Comparison of ENCODE assay signal across 29 mouse cellular contexts in genomic region chr13:32418655-32419054, GRCm38 (mm10).
DNase-seq lines count a peak whose midpoint lies in the region; ATAC-seq and TF ChIP-seq lines count a peak whose summit lies in the region.
"Had no signal": no experiment of that assay in that cellular context is flagged by ENCODE, and none has a peak within 500 bp of the region (broad histone marks: within the 10 kb centered on the region; RNA-seq: fewer than 3 reads in every experiment).

No protein-coding gene starts in this region.

- H3K79me2 ChIP-seq in C2C12 (ENCODE audit: control insufficient read depth, insufficient read depth) (no peaks in the 10 kb centered on the region), myocyte (ENCODE audit: control insufficient read depth, insufficient read depth) (no peaks in the 10 kb centered on the region)

- H3K27me3 ChIP-seq in lung, postnatal 0 days (replicated peaks; ENCODE audit: insufficient read depth, low read length) = no peaks in the 10 kb centered on the region
- H3K27me3 ChIP-seq in C2C12 (ENCODE audit: control insufficient read depth, insufficient read depth, insufficient read length) (no peaks in the 10 kb centered on the region), myocyte (ENCODE audit: control insufficient read depth, insufficient read depth, insufficient read length) (no peaks in the 10 kb centered on the region)
- H3K27me3 ChIP-seq: heart, embryonic 15.5 days; hindbrain, embryonic 12.5 days; intestine, embryonic 15.5 days; midbrain, embryonic 13.5 days; neural tube, embryonic 15.5 days; Patski; stomach, embryonic 15.5 days had no signal

- WGBS in lung, postnatal 0 days = 69% methylated on average over 2 of the region's 2 CpGs

- no peak for TF ChIP-seq POLR2A in myocyte (IDR thresholded peaks at IDR 0.05; ENCODE audit: insufficient read length, low read depth)

- no peaks in the 10 kb centered on the region for H3K79me3 ChIP-seq in C2C12 (ENCODE audit: low read depth)

- ATAC-seq in lung, postnatal 0 days = peak; percentile 63
- ATAC-seq: forebrain, embryonic 16.5 days; hindbrain, postnatal 0 days; intestine, embryonic 15.5 days; liver, postnatal 0 days; midbrain, embryonic 13.5 days; Patski had no signal

- no peaks in the 10 kb centered on the region for H3K9me3 ChIP-seq in lung, postnatal 0 days (ENCODE audit: low read length)
- H3K9me3 ChIP-seq: G1E; heart, embryonic 10.5 days; heart, embryonic 15.5 days; hindbrain, embryonic 12.5 days; intestine, embryonic 15.5 days; limb, embryonic 12.5 days; midbrain, embryonic 13.5 days; neural tube, embryonic 15.5 days; stomach, embryonic 15.5 days had no signal

- no peak overlapping the region for H3K4me3 ChIP-seq in lung, postnatal 0 days (ENCODE audit: low read depth, low read length)
- H3K4me3 ChIP-seq in C2C12 (ENCODE audit: insufficient read depth, poor library complexity, severe bottlenecking) = no peak overlapping the region
- H3K4me3 ChIP-seq in myocyte = no peak overlapping the region
- H3K4me3 ChIP-seq: heart, embryonic 10.5 days; heart, embryonic 15.5 days; hindbrain, embryonic 12.5 days; intestine, embryonic 15.5 days; left cerebral cortex, adult 2 months; limb, embryonic 12.5 days; midbrain, embryonic 13.5 days; neural tube, embryonic 15.5 days; stomach, embryonic 15.5 days had no signal

- DNase-seq in lung, postnatal 0 days (ENCODE audit: low spot score) = peak; percentile 29
- DNase-seq in lung, postnatal 10 days = no peak
- DNase-seq in fat pad, adult 2 months (ENCODE audit: extremely low read depth, low read depth, low spot score) = peak; percentile 82
- DNase-seq in layer of hippocampus, postnatal 10 days (ENCODE audit: low spot score in 2 of 2) = no peak
- no peak for DNase-seq in cerebellum, postnatal 4 days (ENCODE audit: low spot score in 2 of 2)
- DNase-seq: cerebellum, adult 2 months; cerebellum, postnatal 14 days; heart, postnatal 36 days; kidney, adult 8-10 months; layer of hippocampus, adult 9-11 months; liver, postnatal 0 days; right cerebral cortex, postnatal 25 days had no signal

- H3K4me1 ChIP-seq in lung, postnatal 0 days (ENCODE audit: insufficient read depth, low read depth, low read length) = no peaks in the 10 kb centered on the region
- H3K4me1 ChIP-seq: heart, embryonic 10.5 days; heart, embryonic 15.5 days; hindbrain, embryonic 12.5 days; intestine, embryonic 15.5 days; limb, embryonic 12.5 days; midbrain, embryonic 13.5 days; neural tube, embryonic 15.5 days; stomach, embryonic 15.5 days had no signal

- H3K36me3 ChIP-seq in lung, postnatal 0 days (ENCODE audit: insufficient read depth, low read length) = no peaks in the 10 kb centered on the region
- no peaks in the 10 kb centered on the region for H3K36me3 ChIP-seq in C2C12 (ENCODE audit: control insufficient read depth, insufficient read depth)
- H3K36me3 ChIP-seq in myocyte (ENCODE audit: control insufficient read depth, insufficient read depth) = no peaks in the 10 kb centered on the region
- H3K36me3 ChIP-seq: G1E; heart, embryonic 10.5 days; heart, embryonic 15.5 days; hindbrain, embryonic 12.5 days; intestine, embryonic 15.5 days; limb, embryonic 12.5 days; midbrain, embryonic 13.5 days; neural tube, embryonic 15.5 days; stomach, embryonic 15.5 days had no signal

- H3ac ChIP-seq in C2C12 (ENCODE audit: control insufficient read depth, insufficient read length, low read depth) (no peak overlapping the region), myocyte (ENCODE audit: control insufficient read depth, insufficient read length) (no peak overlapping the region)

- no peak overlapping the region for H3K27ac ChIP-seq in lung, postnatal 0 days (ENCODE audit: low read length)
- H3K27ac ChIP-seq: heart, embryonic 10.5 days; heart, embryonic 15.5 days; hindbrain, embryonic 12.5 days; hindbrain, postnatal 0 days; intestine, embryonic 15.5 days; kidney, postnatal 0 days; left cerebral cortex, adult 2 months; limb, embryonic 12.5 days; midbrain, embryonic 13.5 days; neural tube, embryonic 15.5 days; stomach, embryonic 15.5 days had no signal

- no peak overlapping the region for H3K4me2 ChIP-seq in lung, postnatal 0 days (replicated peaks; ENCODE audit: low read depth, low read length)
- no peak overlapping the region for H3K4me2 ChIP-seq in myocyte (ENCODE audit: low read depth)
- H3K4me2 ChIP-seq: heart, embryonic 15.5 days; hindbrain, embryonic 12.5 days; intestine, embryonic 15.5 days; limb, embryonic 12.5 days; liver, embryonic 11.5 days; midbrain, embryonic 13.5 days; neural tube, embryonic 15.5 days; stomach, embryonic 15.5 days had no signal

- TF ChIP-seq CTCF in lung, postnatal 0 days (IDR thresholded peaks at IDR 0.05) = no peak
- TF ChIP-seq CTCF in C2C12 (IDR thresholded peaks at IDR 0.05; ENCODE audit: control insufficient read depth, insufficient read depth, insufficient read length) = no peak

- no peak overlapping the region for H3K9ac ChIP-seq in lung, postnatal 0 days (replicated peaks; ENCODE audit: low read depth)
- H3K9ac ChIP-seq: heart, embryonic 15.5 days; hindbrain, embryonic 12.5 days; intestine, embryonic 15.5 days; limb, embryonic 12.5 days; liver, postnatal 0 days; midbrain, embryonic 13.5 days; neural tube, embryonic 15.5 days; stomach, embryonic 15.5 days had no signal

- no peak for TF ChIP-seq EP300 in lung, postnatal 0 days (IDR thresholded peaks at IDR 0.05)

TF ChIP-seq in C2C12, 6 proteins besides CTCF, POLR2A, EP300 and RAD21:
- TF ChIP-seq CEBPB (IDR thresholded peaks at IDR 0.05; ENCODE audit: low read depth) (peak; percentile 43), MYOD1 (IDR thresholded peaks at IDR 0.05; ENCODE audit: control insufficient read depth, insufficient read length, low read depth) (no peak)

TF ChIP-seq in myocyte, 11 proteins besides CTCF, POLR2A, EP300 and RAD21:
- TF ChIP-seq E2F4 (IDR thresholded peaks at IDR 0.05; ENCODE audit: insufficient read depth) (no peak), MYOG (IDR thresholded peaks at IDR 0.05; ENCODE audit: control insufficient read depth in 1 of 3, insufficient read depth in 1 of 3, insufficient read length in 2 of 3, low read depth in 2 of 3) (no peak), MAX (IDR thresholded peaks at IDR 0.05; ENCODE audit: low read depth) (no peak), REST (IDR thresholded peaks at IDR 0.05; ENCODE audit: insufficient read depth, insufficient read length) (no peak), CEBPB (IDR thresholded peaks at IDR 0.05; ENCODE audit: insufficient read depth, poor library complexity, severe bottlenecking) (0 out of 2 replicates have a peak, but pooled peaks have one; percentile 37), MYOD1 (IDR thresholded peaks at IDR 0.05; ENCODE audit: control insufficient read depth in 1 of 3, insufficient read length in 2 of 3, low read depth in 2 of 3) (no peak)

Comparison
In these comparisons a context has a peak if more than half of its experiments do, and no peak if none do; other contexts are left out.
1. DNase-seq: peak in lung, postnatal 0 days (single experiment) and fat pad, adult 2 months (single experiment); none in lung, postnatal 10 days (single experiment), layer of hippocampus, postnatal 10 days (0 of 2) and cerebellum, postnatal 4 days (0 of 2).